Mouse (Mus musculus): ENCODE results near the gene Wdr78. TPM values are rescaled to one million over a fixed set of nuclear protein-coding genes. Genes with fewer than 3 reads are reported as not detected.

Wdr78 gene
- polyA plus RNA-seq, 1 experiment from 2014 or later = 2.8 TPM

DNA sequence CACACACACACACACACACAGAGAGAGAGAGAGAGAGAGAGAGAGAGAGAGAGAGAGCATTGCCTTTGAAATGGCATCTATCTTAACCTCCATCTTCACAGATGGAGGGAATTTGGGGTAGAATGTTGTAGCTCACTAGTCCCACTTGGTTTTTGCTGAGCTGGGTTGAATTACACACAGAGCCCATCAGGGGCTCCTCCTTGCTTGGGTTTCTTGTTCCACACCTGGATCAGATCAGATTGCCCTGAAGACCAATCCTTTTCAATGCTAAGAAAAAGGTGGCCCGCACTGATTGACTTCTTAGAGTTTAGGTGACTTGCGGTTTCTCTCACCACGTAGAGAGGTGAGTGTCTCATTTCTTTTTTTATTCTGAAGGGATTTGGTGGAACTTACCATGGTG, 122.7 kb downstream of the Wdr78 start:
- WGBS = 90% methylated on average over 3 of the region's 3 CpGs
- no peak for ATAC-seq
- TF ChIP-seq EP300 (IDR thresholded peaks at IDR 0.05) (no peak), CTCF (IDR thresholded peaks at IDR 0.05) (no peak)

GRCm38 (mm10) chr4:102990595-102991340, 123.6 kb downstream of the Wdr78 start:
- TF ChIP-seq EP300 (IDR thresholded peaks at IDR 0.05) = no peak
- TF ChIP-seq CTCF (IDR thresholded peaks at IDR 0.05) = no peak
- ATAC-seq = no peak
- H3K9ac ChIP-seq (replicated peaks; ENCODE audit: low read depth) = no peak overlapping the region
- no peak overlapping the region for H3K27ac ChIP-seq (ENCODE audit: low read length)
- no peak for DNase-seq (ENCODE audit: low spot score)
- no peaks in the 10 kb centered on the region for H3K4me1 ChIP-seq (ENCODE audit: insufficient read depth, low read depth, low read length)
- no peak overlapping the region for H3K4me3 ChIP-seq (ENCODE audit: low read depth, low read length)
- no peaks in the 10 kb centered on the region for H3K9me3 ChIP-seq (ENCODE audit: low read length)
- no peaks in the 10 kb centered on the region for H3K27me3 ChIP-seq (replicated peaks; ENCODE audit: insufficient read depth, low read length)
- 70% methylated on average over 11 of the region's 11 CpGs for WGBS
- H3K36me3 ChIP-seq (ENCODE audit: insufficient read depth, low read length) = no peaks in the 10 kb centered on the region
- H3K4me2 ChIP-seq (replicated peaks; ENCODE audit: low read depth, low read length) = no peak overlapping the region

More for the DNA sequence above, 122.7 kb downstream of the Wdr78 start:
- Histone ChIP-seq H3K27ac (ENCODE audit: low read length) (no peak overlapping the region), H3K9ac (replicated peaks; ENCODE audit: low read depth) (no peak overlapping the region), H3K27me3 (replicated peaks; ENCODE audit: insufficient read depth, low read length) (no peaks in the 10 kb centered on the region), H3K4me1 (ENCODE audit: insufficient read depth, low read depth, low read length) (no peaks in the 10 kb centered on the region), H3K4me2 (replicated peaks; ENCODE audit: low read depth, low read length) (no peak overlapping the region), H3K9me3 (ENCODE audit: low read length) (no peaks in the 10 kb centered on the region), H3K4me3 (ENCODE audit: low read depth, low read length) (no peak overlapping the region), H3K36me3 (ENCODE audit: insufficient read depth, low read length) (no peaks in the 10 kb centered on the region)
- no peak for DNase-seq (ENCODE audit: low spot score)

DNA sequence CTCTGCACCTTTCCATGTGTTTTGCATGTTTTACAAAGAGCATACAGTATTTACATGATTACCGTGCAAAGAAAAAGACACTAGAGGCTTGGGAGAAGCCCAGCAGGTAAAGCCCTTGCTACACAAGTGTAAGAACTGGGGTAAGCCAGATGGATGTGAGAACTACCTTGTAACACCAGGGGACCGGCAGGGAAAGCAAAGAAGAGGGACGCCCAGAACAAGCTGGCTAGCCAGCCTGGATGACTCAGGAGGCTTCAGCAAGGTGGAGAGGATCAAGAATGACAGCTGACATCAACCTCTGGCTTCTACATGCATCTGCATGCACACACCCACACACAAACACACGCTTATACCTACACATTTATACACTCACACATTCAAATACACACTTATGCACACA, 124.3 kb downstream of the Wdr78 start:
- DNase-seq (ENCODE audit: low spot score) = no peak
- no peak for TF ChIP-seq CTCF (IDR thresholded peaks at IDR 0.05)
- no peak for TF ChIP-seq EP300 (IDR thresholded peaks at IDR 0.05)
- Histone ChIP-seq H3K9ac (replicated peaks; ENCODE audit: low read depth) (no peak overlapping the region), H3K27me3 (replicated peaks; ENCODE audit: insufficient read depth, low read length) (no peaks in the 10 kb centered on the region), H3K27ac (ENCODE audit: low read length) (no peak overlapping the region), H3K4me1 (ENCODE audit: insufficient read depth, low read depth, low read length) (no peaks in the 10 kb centered on the region), H3K9me3 (ENCODE audit: low read length) (no peaks in the 10 kb centered on the region), H3K4me3 (ENCODE audit: low read depth, low read length) (no peak overlapping the region), H3K36me3 (ENCODE audit: insufficient read depth, low read length) (no peaks in the 10 kb centered on the region), H3K4me2 (replicated peaks; ENCODE audit: low read depth, low read length) (no peak overlapping the region)
- 73% methylated on average over 4 of the region's 4 CpGs for WGBS
- no peak for ATAC-seq

DNA sequence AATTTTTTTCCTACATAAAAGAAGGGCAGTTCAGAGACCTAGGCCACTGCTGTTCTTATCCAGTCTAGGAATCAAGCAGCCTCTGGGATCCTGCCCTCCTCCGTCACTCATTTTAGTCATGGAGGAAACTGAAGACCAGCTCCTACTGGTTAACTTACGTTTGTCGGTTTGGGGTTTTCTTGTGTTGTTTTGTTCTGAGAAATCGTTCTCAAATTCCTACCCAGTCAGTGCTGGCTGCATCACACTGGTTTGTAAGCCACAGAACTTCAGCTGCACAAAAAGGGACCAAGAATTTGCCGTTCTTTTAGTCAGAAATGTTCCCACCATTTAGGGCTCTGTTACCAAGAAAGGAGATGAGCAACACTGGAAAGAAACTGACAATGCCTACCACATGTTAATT, 125.0 kb downstream of the Wdr78 start:
- ATAC-seq (no peak), DNase-seq (ENCODE audit: low spot score) (no peak)
- Histone ChIP-seq H3K9ac (replicated peaks; ENCODE audit: low read depth) (no peak overlapping the region), H3K4me2 (replicated peaks; ENCODE audit: low read depth, low read length) (no peak overlapping the region), H3K36me3 (ENCODE audit: insufficient read depth, low read length) (no peaks in the 10 kb centered on the region), H3K27me3 (replicated peaks; ENCODE audit: insufficient read depth, low read length) (no peaks in the 10 kb centered on the region), H3K9me3 (ENCODE audit: low read length) (no peaks in the 10 kb centered on the region), H3K27ac (ENCODE audit: low read length) (no peak overlapping the region), H3K4me1 (ENCODE audit: insufficient read depth, low read depth, low read length) (no peaks in the 10 kb centered on the region), H3K4me3 (ENCODE audit: low read depth, low read length) (no peak overlapping the region)
- 78% methylated on average over 5 of the region's 5 CpGs for WGBS
- no peak for TF ChIP-seq EP300 (IDR thresholded peaks at IDR 0.05)
- TF ChIP-seq CTCF (IDR thresholded peaks at IDR 0.05) = no peak

GRCm38 (mm10) chr4:102988526-102988925, 125.8 kb downstream of the Wdr78 start:
- WGBS = 62% methylated on average over 6 of the region's 6 CpGs
- no peak for ATAC-seq

More at GRCm38 (mm10) chr4:102988526-102988925, 125.8 kb downstream of the Wdr78 start:
- Histone ChIP-seq H3K4me3 (ENCODE audit: low read depth, low read length) (no peak overlapping the region), H3K9ac (replicated peaks; ENCODE audit: low read depth) (no peak overlapping the region), H3K36me3 (ENCODE audit: insufficient read depth, low read length) (no peaks in the 10 kb centered on the region), H3K27ac (ENCODE audit: low read length) (no peak overlapping the region), H3K27me3 (replicated peaks; ENCODE audit: insufficient read depth, low read length) (no peaks in the 10 kb centered on the region), H3K4me1 (ENCODE audit: insufficient read depth, low read depth, low read length) (no peaks in the 10 kb centered on the region), H3K4me2 (replicated peaks; ENCODE audit: low read depth, low read length) (no peak overlapping the region), H3K9me3 (ENCODE audit: low read length) (no peaks in the 10 kb centered on the region)
- no peak for DNase-seq (ENCODE audit: low spot score)
- TF ChIP-seq EP300 (IDR thresholded peaks at IDR 0.05) (no peak), CTCF (IDR thresholded peaks at IDR 0.05) (no peak)

Other genes starting within 250 kb of the Wdr78 start
- 0.31 and 0.61 TPM in 2 replicates for gene Tctex1d1, start 135.9 kb downstream of the Wdr78 start, polyA plus RNA-seq (2015; fragmentation: Nextera tagmentation; extraction: Ambion mirVana)
- gene Insl5, start 87.7 kb downstream of the Wdr78 start, polyA plus RNA-seq (2015; fragmentation: Nextera tagmentation; extraction: Ambion mirVana) = not detected in 2 replicates
- 47.1 and 49.2 TPM in 2 replicates for gene Mier1, start 165 bp downstream of the Wdr78 start, polyA plus RNA-seq (2015; fragmentation: Nextera tagmentation; extraction: Ambion mirVana)
- gene Slc35d1, start 100.6 kb upstream of the Wdr78 start, polyA plus RNA-seq (2015; fragmentation: Nextera tagmentation; extraction: Ambion mirVana) = 4.9 and 5.3 TPM in 2 replicates
- gene 4921539E11Rik, start 176.3 kb upstream of the Wdr78 start, polyA plus RNA-seq (2015; fragmentation: Nextera tagmentation; extraction: Ambion mirVana) = not detected in 2 replicates
- gene Oma1, start 199.3 kb upstream of the Wdr78 start, polyA plus RNA-seq (2015; fragmentation: Nextera tagmentation; extraction: Ambion mirVana) = 20.3 and 20.7 TPM in 2 replicates